Mouse (Mus musculus): ENCODE measurements at regions not wholly inside any gene's neighbourhood (a gene's known extent, or its start where the extent isn't known, plus 50 kb on each side); places are given as distances from the start of the nearest gene placed in this dataset.

GRCm38 (mm10) chr15:44907133-44907532 is 4773.0 kb downstream of the 9330182O14Rik start:
- 84% methylated on average over 2 of the region's 2 CpGs for WGBS
- Histone ChIP-seq H3K27me3 (no peaks in the 10 kb centered on the region), H3K27ac (replicated peaks) (no peak overlapping the region), H3K9ac (no peak overlapping the region), H3K4me1 (replicated peaks) (no peaks in the 10 kb centered on the region), H3K4me3 (no peak overlapping the region), H3K9me3 (no peaks in the 10 kb centered on the region), H3K36me3 (no peaks in the 10 kb centered on the region), H3K4me2 (no peak overlapping the region)
- no peak for ATAC-seq (ENCODE audit: low FRiP score, low read depth)

GRCm38 (mm10) chr15:44913434-44913833 is 4779.3 kb downstream of the 9330182O14Rik start:
- H3K4me2 ChIP-seq = no peak overlapping the region
- WGBS = 86% methylated on average over 7 of the region's 7 CpGs
- H3K27me3 ChIP-seq = no peaks in the 10 kb centered on the region
- H3K4me3 ChIP-seq = no peak overlapping the region
- H3K9me3 ChIP-seq = no peaks in the 10 kb centered on the region
- no peaks in the 10 kb centered on the region for H3K36me3 ChIP-seq
- no peak overlapping the region for H3K9ac ChIP-seq
- no peak for ATAC-seq (ENCODE audit: low FRiP score, low read depth)
- H3K27ac ChIP-seq (replicated peaks) = no peak overlapping the region
- H3K4me1 ChIP-seq (replicated peaks) = no peaks in the 10 kb centered on the region

- Histone ChIP-seq H3K9ac (no peak overlapping the region), H3K36me3 (no peaks in the 10 kb centered on the region), H3K27ac (replicated peaks) (no peak overlapping the region), H3K27me3 (no peaks in the 10 kb centered on the region), H3K4me2 (no peak overlapping the region), H3K4me3 (no peak overlapping the region), H3K4me1 (replicated peaks) (no peaks in the 10 kb centered on the region), H3K9me3 (no peaks in the 10 kb centered on the region)
- 84% methylated on average over 2 of the region's 2 CpGs for WGBS
- no peak for ATAC-seq (ENCODE audit: low FRiP score, low read depth)
These were observed 4780.8 kb downstream of the 9330182O14Rik start for GRCm38 (mm10) chr15:44915005-44915404.

- H3K27me3 ChIP-seq = no peaks in the 10 kb centered on the region
- ATAC-seq (ENCODE audit: low FRiP score, low read depth) = no peak
- no peak overlapping the region for H3K27ac ChIP-seq (replicated peaks)
- no peak overlapping the region for H3K4me2 ChIP-seq
- no peak overlapping the region for H3K4me3 ChIP-seq
- no peaks in the 10 kb centered on the region for H3K9me3 ChIP-seq
- no peaks in the 10 kb centered on the region for H3K36me3 ChIP-seq
- no peak overlapping the region for H3K9ac ChIP-seq
- no peaks in the 10 kb centered on the region for H3K4me1 ChIP-seq (replicated peaks)
- WGBS = 91% methylated on average over 1 of the region's 1 CpGs
These were observed 4782.3 kb downstream of the 9330182O14Rik start for GRCm38 (mm10) chr15:44916479-44916878.

GRCm38 (mm10) chr15:44924686-44925085 is 4790.5 kb downstream of the 9330182O14Rik start:
- Histone ChIP-seq H3K27ac (replicated peaks) (no peak overlapping the region), H3K4me3 (no peak overlapping the region), H3K4me2 (no peak overlapping the region), H3K9me3 (no peaks in the 10 kb centered on the region), H3K36me3 (no peaks in the 10 kb centered on the region), H3K4me1 (replicated peaks) (no peaks in the 10 kb centered on the region), H3K27me3 (no peaks in the 10 kb centered on the region), H3K9ac (no peak overlapping the region)
- 93% methylated on average over 1 of the region's 1 CpGs for WGBS
- no peak for ATAC-seq (ENCODE audit: low FRiP score, low read depth)

- H3K4me2 ChIP-seq = no peak overlapping the region
- H3K4me3 ChIP-seq = no peak overlapping the region
- no peak for ATAC-seq (ENCODE audit: low FRiP score, low read depth)
- H3K9me3 ChIP-seq = no peaks in the 10 kb centered on the region
- no peaks in the 10 kb centered on the region for H3K4me1 ChIP-seq (replicated peaks)
- no peak overlapping the region for H3K9ac ChIP-seq
- no peaks in the 10 kb centered on the region for H3K36me3 ChIP-seq
- H3K27me3 ChIP-seq = no peaks in the 10 kb centered on the region
- H3K27ac ChIP-seq (replicated peaks) = no peak overlapping the region
- WGBS = 83% methylated on average over 3 of the region's 3 CpGs
These were observed 4792.9 kb downstream of the 9330182O14Rik start for GRCm38 (mm10) chr15:44927058-44927457.

GRCm38 (mm10) chr15:44948626-44949025 is 4814.5 kb downstream of the 9330182O14Rik start:
- ATAC-seq (ENCODE audit: low FRiP score, low read depth) = no peak
- H3K9me3 ChIP-seq = no peaks in the 10 kb centered on the region
- 89% methylated on average over 4 of the region's 4 CpGs for WGBS
- no peak overlapping the region for H3K4me2 ChIP-seq
- H3K4me3 ChIP-seq = no peak overlapping the region
- no peak overlapping the region for H3K27ac ChIP-seq (replicated peaks)
- no peaks in the 10 kb centered on the region for H3K36me3 ChIP-seq
- no peaks in the 10 kb centered on the region for H3K27me3 ChIP-seq
- no peaks in the 10 kb centered on the region for H3K4me1 ChIP-seq (replicated peaks)
- no peak overlapping the region for H3K9ac ChIP-seq

GRCm38 (mm10) chr15:44950952-44951642 is 4816.9 kb downstream of the 9330182O14Rik start:
- Histone ChIP-seq H3K4me1 (replicated peaks) (no peaks in the 10 kb centered on the region), H3K9ac (no peak overlapping the region), H3K4me2 (no peak overlapping the region), H3K9me3 (no peaks in the 10 kb centered on the region), H3K36me3 (no peaks in the 10 kb centered on the region), H3K4me3 (no peak overlapping the region), H3K27me3 (no peaks in the 10 kb centered on the region), H3K27ac (replicated peaks) (no peak overlapping the region)
- no peak for ATAC-seq (ENCODE audit: low FRiP score, low read depth)
- 93% methylated on average over 7 of the region's 7 CpGs for WGBS

All from hindbrain, embryonic 15.5 days (tissue).